ENCODE assay signal across 8 mouse cellular contexts in genomic region chr7:138908768-138909276, GRCm38 (mm10). TPM values are rescaled to one million over a fixed set of nuclear protein-coding genes. Genes with fewer than 3 reads are reported as not detected.
DNase-seq lines count a peak whose midpoint lies in the region; ATAC-seq and TF ChIP-seq lines count a peak whose summit lies in the region.

No protein-coding gene starts in this region.

- peak overlapping the region; percentile 66 for H3K4me3 ChIP-seq in kidney, embryonic 16.5 days (ENCODE audit: low read length)
- H3K4me3 ChIP-seq in brown adipose tissue, adult 24 weeks (ENCODE audit: insufficient read depth, low read depth, low read length) = peak overlapping the region; percentile 89
- H3K4me3 ChIP-seq in hindbrain, embryonic 14.5 days (replicated peaks; ENCODE audit: low read length) = peak overlapping the region; percentile 58
- peak overlapping the region; percentile 81 for H3K4me3 ChIP-seq in midbrain, postnatal 0 days (ENCODE audit: low read depth, low read length)

- ATAC-seq in kidney, embryonic 16.5 days (ENCODE audit: low FRiP score, low TSS enrichment) = peak; percentile 53; the same call in 1 of the 2 replicates
- no peak for ATAC-seq in hindbrain, embryonic 14.5 days (ENCODE audit: low FRiP score)
- ATAC-seq in midbrain, postnatal 0 days (ENCODE audit: low FRiP score) = peak; percentile 59; the same call in 1 of the 2 replicates
- no peak for ATAC-seq in granulocyte monocyte progenitor cell, adult 5-6 weeks (replicated peaks; ENCODE audit: poor library complexity, severe bottlenecking)

- no peaks in the 10 kb centered on the region for H3K9me3 ChIP-seq in kidney, embryonic 16.5 days (ENCODE audit: low read length)
- no peaks in the 10 kb centered on the region for H3K9me3 ChIP-seq in hindbrain, embryonic 14.5 days (ENCODE audit: control insufficient read depth, low read length)
- no peaks in the 10 kb centered on the region for H3K9me3 ChIP-seq in midbrain, postnatal 0 days (ENCODE audit: low read length)

- DNase-seq in kidney, adult 8-10 months = no peak
- DNase-seq in hindbrain, embryonic 14.5 days (ENCODE audit: low spot score) = peak; percentile 32
- DNase-seq in midbrain, postnatal 0 days (ENCODE audit: low spot score) = no peak
- DNase-seq in urinary bladder, adult 2 months (ENCODE audit: low spot score) = no peak
- DNase-seq in left cerebral cortex, adult 11 months (ENCODE audit: low spot score) = no peak

- H3K27ac ChIP-seq in kidney, embryonic 16.5 days (ENCODE audit: low read length) = peak overlapping the region; percentile 48
- peak overlapping the region; percentile 74 for H3K27ac ChIP-seq in brown adipose tissue, adult 24 weeks (replicated peaks; ENCODE audit: low read depth, low read length)
- no peak overlapping the region for H3K27ac ChIP-seq in hindbrain, embryonic 14.5 days
- H3K27ac ChIP-seq in midbrain, postnatal 0 days (ENCODE audit: low read depth, low read length) = no peak overlapping the region

- TF ChIP-seq CTCF in midbrain, postnatal 0 days (IDR thresholded peaks at IDR 0.05) = no peak

- peak overlapping the region; percentile 82 for H3K9ac ChIP-seq in kidney, embryonic 16.5 days (replicated peaks; ENCODE audit: low read length)
- H3K9ac ChIP-seq in hindbrain, embryonic 14.5 days = peak overlapping the region; percentile 74
- H3K9ac ChIP-seq in midbrain, postnatal 0 days (replicated peaks; ENCODE audit: low read length, poor library complexity, severe bottlenecking) = peak overlapping the region; percentile 83

- H3K4me2 ChIP-seq in kidney, embryonic 16.5 days (replicated peaks; ENCODE audit: low read depth, low read length) = peak overlapping the region; percentile 74
- H3K4me2 ChIP-seq in hindbrain, embryonic 14.5 days (replicated peaks) = peak overlapping the region; percentile 80
- H3K4me2 ChIP-seq in midbrain, postnatal 0 days (ENCODE audit: low read depth, low read length, poor library complexity, severe bottlenecking) = peak overlapping the region; percentile 81

- no peaks in the 10 kb centered on the region for H3K36me3 ChIP-seq in kidney, embryonic 16.5 days (ENCODE audit: insufficient read depth, low read length)
- H3K36me3 ChIP-seq in hindbrain, embryonic 14.5 days (replicated peaks; ENCODE audit: control insufficient read depth, insufficient read depth) = no peaks in the 10 kb centered on the region
- no peaks in the 10 kb centered on the region for H3K36me3 ChIP-seq in midbrain, postnatal 0 days (ENCODE audit: insufficient read depth, low read length)

- peaks cover 41% of the 10 kb centered on the region for H3K4me1 ChIP-seq in kidney, embryonic 16.5 days (ENCODE audit: insufficient read depth, low read length)
- peaks cover 8% of the 10 kb centered on the region for H3K4me1 ChIP-seq in brown adipose tissue, adult 24 weeks (ENCODE audit: control insufficient read depth, insufficient read depth, insufficient read length, low read length)
- peaks cover 21% of the 10 kb centered on the region for H3K4me1 ChIP-seq in hindbrain, embryonic 14.5 days (replicated peaks; ENCODE audit: control insufficient read depth, insufficient read depth, low read length)
- peaks cover 16% of the 10 kb centered on the region; the same call in 1 of the 2 replicates for H3K4me1 ChIP-seq in midbrain, postnatal 0 days (ENCODE audit: insufficient read depth, low read length)

- 6% methylated on average over 10 of the region's 10 CpGs for WGBS in kidney, embryonic 16.5 days
- 4% methylated on average over 10 of the region's 10 CpGs for WGBS in hindbrain, embryonic 14.5 days
- 5% methylated on average over 10 of the region's 10 CpGs for WGBS in midbrain, postnatal 0 days

- no peaks in the 10 kb centered on the region for H3K27me3 ChIP-seq in kidney, embryonic 16.5 days (ENCODE audit: insufficient read depth, low read length)
- peaks cover 4% of the 10 kb centered on the region; the same call in 1 of the 2 replicates for H3K27me3 ChIP-seq in hindbrain, embryonic 14.5 days (ENCODE audit: control insufficient read depth, insufficient read depth, low read length)
- H3K27me3 ChIP-seq in midbrain, postnatal 0 days (ENCODE audit: insufficient read depth, low read length) = peaks cover 3% of the 10 kb centered on the region; the same call in 1 of the 2 replicates

RNA-seq across cellular contexts. Expression of gene Bnip3, which starts 0.5 kb away (rescaled TPM):
- 115 and 117 TPM in 2 replicates for polyA plus RNA-seq in kidney, embryonic 16.5 days (2015; fragmentation: Nextera tagmentation; extraction: Ambion mirVana)
- polyA plus RNA-seq in brown adipose tissue, adult 24 weeks (2012; ENCODE audit: insufficient read depth, insufficient read length, missing spikeins) = 291 and 323 TPM in 2 replicates
- polyA plus RNA-seq in hindbrain, embryonic 14.5 days (2014; fragmentation: Nextera tagmentation; extraction: Ambion mirVana) = 120 and 127 TPM in 2 replicates
- total RNA-seq in midbrain, postnatal 0 days (2014; rRNA removed) = 227 and 231 TPM in 2 replicates
- polyA plus RNA-seq in midbrain, postnatal 0 days (2015; fragmentation: Nextera tagmentation; extraction: Ambion mirVana) = 142 and 147 TPM in 2 replicates
- 55.6 and 61.9 TPM in 2 replicates for polyA plus RNA-seq in urinary bladder, adult 2 months (2012; rRNA removed)
- total RNA-seq in granulocyte monocyte progenitor cell, adult 5-6 weeks (2014; fragmentation: Nextera tagmentation) = 23.0 and 24.0 TPM in 2 replicates
- total RNA-seq in granulocyte monocyte progenitor cell, adult 5-6 weeks (2017) = 17.9 and 22.9 TPM in 2 replicates

RNA-seq across cellular contexts. Expression of gene Jakmip3, which starts 31.7 kb away (rescaled TPM):
- 0.22 TPM in 2 replicates for polyA plus RNA-seq in kidney, embryonic 16.5 days (2015; fragmentation: Nextera tagmentation; extraction: Ambion mirVana)
- polyA plus RNA-seq in brown adipose tissue, adult 24 weeks (2012; ENCODE audit: insufficient read depth, insufficient read length, missing spikeins) = not detected in 2 replicates
- 11.2 and 11.8 TPM in 2 replicates for polyA plus RNA-seq in hindbrain, embryonic 14.5 days (2014; fragmentation: Nextera tagmentation; extraction: Ambion mirVana)
- 17.4 and 19.6 TPM in 2 replicates for total RNA-seq in midbrain, postnatal 0 days (2014; rRNA removed)
- 8.1 and 8.5 TPM in 2 replicates for polyA plus RNA-seq in midbrain, postnatal 0 days (2015; fragmentation: Nextera tagmentation; extraction: Ambion mirVana)
- 0.94 and 1.0 TPM in 2 replicates for polyA plus RNA-seq in urinary bladder, adult 2 months (2012; rRNA removed)
- not detected in 2 replicates for total RNA-seq in granulocyte monocyte progenitor cell, adult 5-6 weeks (2014; fragmentation: Nextera tagmentation)
- not detected in 2 replicates for total RNA-seq in granulocyte monocyte progenitor cell, adult 5-6 weeks (2017)

Comparison
In these comparisons a context has a peak if more than half of its experiments do, and no peak if none do; other contexts are left out.
1. ATAC-seq: peak in kidney, embryonic 16.5 days (single experiment) and midbrain, postnatal 0 days (single experiment); none in hindbrain, embryonic 14.5 days (single experiment) and granulocyte monocyte progenitor cell, adult 5-6 weeks (single experiment).
2. H3K27ac ChIP-seq: peak in kidney, embryonic 16.5 days (single experiment) and brown adipose tissue, adult 24 weeks (single experiment); none in hindbrain, embryonic 14.5 days (single experiment) and midbrain, postnatal 0 days (single experiment).
3. Peak in every context shown above with its lines, with median percentiles within 50 percentile points of each other: H3K4me2 ChIP-seq, H3K4me3 ChIP-seq and H3K9ac ChIP-seq.